Mouse (Mus musculus) right cerebral cortex, postnatal 10 days (tissue): Measurements from ENCODE around the gene Gm20683.
"Not testable (repeated sequence)": the region's sequence is repeated elsewhere in the genome, so short reads cannot be mapped to it uniquely, and the experiment has no call there.

Source experiments
- DNase-seq, 2 experiments: peaks; one replicate each; pipeline ENCODE4 v3.0.0; 2021; ENCODE audit warnings: low spot score in 2 of 2

Gm20683 gene

DNA sequence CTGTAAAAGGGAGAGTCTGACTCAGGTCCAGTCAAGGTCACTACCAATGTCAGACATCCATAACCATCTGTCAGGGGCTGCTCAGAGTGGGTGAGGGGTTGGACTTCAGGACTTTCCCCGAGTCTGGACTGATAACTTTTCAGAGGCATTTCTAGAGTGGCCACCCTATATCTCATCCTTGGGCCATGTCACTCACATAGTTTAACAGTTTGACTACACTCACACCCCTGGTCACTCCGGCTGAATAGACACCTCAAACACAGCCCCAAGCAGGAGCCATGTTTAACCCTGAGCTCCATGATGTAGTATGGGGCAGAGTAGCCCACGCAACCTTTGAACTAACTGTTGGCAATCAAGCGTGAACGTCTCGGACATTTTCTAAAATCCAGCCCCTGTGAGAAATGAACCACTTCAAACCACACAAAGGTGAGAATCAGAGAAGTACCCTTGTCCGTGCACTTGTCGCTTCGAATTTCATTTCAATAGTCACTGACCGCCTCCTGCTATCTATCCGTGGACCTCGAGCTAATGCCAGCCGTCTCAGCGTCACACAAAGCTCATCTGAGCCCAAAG is 32.7 kb upstream of the Gm20683 start:
- DNase-seq = no peak

- DNase-seq = no peak
Measured at GRCm38 (mm10) chr17:25873405-25874147, 32.0 kb upstream of the Gm20683 start.

DNA sequence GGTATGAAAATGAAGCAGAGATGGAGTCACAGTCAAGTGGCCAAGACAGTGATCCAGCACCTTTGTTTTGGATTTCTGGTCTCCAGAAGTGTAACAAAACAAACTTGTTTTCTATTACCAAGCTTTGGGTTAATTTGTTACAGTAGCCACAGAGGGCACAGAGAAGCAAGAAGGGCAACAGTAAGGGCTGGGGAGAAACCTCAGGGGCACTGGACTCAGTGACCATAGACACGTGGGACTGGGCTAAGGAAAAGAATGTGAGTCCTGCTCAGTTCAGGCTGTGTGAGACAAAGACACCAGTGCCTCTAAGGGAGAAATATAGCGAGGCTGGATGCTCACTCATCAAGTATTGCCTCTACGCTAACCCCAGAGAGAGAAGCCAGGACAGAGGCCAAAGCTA is 31.1 kb upstream of the Gm20683 start:
- no peak for DNase-seq

GRCm38 (mm10) chr17:25871566-25871965 is 30.0 kb upstream of the Gm20683 start:
- DNase-seq = not testable (repeated sequence)

GRCm38 (mm10) chr17:25869954-25870353 is 28.4 kb upstream of the Gm20683 start:
- no peak for DNase-seq

DNA sequence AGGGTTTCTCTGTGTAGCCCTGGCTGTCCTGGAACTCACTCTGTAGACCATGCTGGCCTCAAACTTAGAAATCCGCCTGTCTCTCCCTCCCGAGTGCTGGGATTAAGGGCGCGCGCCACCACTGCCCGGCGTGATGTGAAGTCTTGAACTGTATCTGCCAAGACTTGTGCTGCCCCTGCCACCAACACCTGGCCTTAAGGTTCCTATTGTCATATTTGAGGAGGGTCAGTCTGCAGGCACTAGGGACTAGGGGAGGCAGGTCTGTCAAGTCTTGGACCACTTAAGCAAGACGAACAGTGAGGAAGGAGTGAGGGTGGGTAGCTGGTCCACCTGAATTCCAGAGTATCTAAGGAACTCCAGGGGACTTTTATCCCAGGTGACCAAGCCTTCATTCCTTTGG is 27.9 kb upstream of the Gm20683 start:
- DNase-seq = no peak

- DNase-seq = peak; percentile 87 to 88
Measured at GRCm38 (mm10) chr17:25868601-25869191, 27.1 kb upstream of the Gm20683 start, which contains the start of gene Mcrip2. Mcrip2 (minus strand) TSS chr17:25868764.

DNA sequence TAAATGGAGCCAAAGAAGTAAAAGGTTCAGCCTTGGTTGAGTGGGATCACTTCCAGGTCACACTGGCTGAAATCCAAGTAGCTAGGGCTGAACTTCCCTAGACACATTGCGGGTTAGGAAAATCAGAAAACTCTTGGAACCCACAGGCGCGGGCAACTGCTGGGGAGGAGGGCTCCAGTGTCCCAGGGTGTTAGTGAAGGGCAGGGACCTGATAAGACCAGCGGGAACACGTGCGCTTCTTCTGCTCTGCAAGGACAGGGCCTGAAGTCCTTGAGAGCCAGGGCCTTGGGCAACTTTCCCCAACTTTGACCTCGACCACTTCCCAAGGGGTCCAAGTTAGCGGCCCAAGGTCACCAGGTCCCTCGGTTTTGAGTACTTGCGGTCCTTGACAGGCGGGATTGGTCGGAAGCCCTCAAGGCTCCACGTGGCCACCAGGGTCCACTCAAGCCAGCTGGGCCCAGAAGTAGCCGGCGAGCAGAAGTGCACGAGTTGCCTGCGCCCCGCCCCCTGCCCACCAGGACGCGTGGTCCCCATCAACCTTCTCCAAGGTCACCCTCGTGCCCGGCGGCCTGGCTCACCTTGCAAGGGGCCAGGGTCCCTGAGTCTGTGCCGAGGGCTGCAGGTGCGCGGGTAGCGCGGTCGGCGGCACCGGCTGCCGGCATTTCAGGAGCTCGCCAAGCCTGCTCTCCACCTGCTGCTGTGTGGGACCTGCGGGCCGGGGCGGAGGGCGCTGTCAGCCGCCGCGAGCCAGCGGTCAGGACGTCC is 26.5 kb upstream of the Gm20683 start:
- peak in 1 of 2 experiments; percentile 67 for DNase-seq

GRCm38 (mm10) chr17:25867509-25867835 is 25.9 kb upstream of the Gm20683 start:
- no peak for DNase-seq

DNA sequence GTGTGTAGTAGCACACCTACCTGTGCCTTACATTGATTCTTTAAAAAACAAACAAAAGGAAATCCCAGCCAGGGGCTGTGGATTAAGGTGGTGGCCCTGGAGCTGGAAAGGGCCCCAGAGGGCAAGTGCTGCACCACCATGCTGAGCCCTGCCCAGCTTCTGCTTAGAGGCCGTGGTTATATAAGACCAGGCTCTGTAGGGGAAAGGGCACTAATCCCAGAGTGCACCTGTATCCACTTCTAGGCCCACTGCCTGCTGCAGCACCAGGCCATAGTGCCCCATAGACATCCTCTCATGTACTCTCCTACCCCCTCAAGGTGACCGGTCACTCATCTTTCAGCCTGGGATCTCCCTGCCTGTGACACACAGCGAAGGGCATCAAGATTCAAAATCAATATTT is 24.6 kb upstream of the Gm20683 start:
- no peak for DNase-seq

DNA sequence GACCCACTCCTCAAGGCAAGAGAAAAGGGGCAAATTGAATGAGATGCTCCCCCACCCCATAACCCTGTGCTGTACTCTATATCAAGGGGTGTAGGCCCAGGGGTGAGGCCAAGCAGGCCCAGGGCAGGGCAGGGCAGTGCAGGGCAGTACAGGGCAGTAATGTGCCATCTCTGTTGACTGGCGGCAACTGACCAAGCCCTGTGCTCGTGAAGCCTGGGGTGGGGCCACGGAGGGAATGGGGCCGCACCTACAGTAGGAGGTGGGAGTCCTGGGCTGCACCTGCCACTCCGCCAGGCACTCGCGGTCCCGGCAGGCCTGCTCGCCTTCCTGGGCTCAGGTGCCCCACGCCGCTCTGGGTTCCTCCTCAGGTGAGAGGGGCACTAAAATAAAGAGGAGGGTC is 23.7 kb upstream of the Gm20683 start:
- DNase-seq = peak in 1 of 2 experiments; percentile 33

DNA sequence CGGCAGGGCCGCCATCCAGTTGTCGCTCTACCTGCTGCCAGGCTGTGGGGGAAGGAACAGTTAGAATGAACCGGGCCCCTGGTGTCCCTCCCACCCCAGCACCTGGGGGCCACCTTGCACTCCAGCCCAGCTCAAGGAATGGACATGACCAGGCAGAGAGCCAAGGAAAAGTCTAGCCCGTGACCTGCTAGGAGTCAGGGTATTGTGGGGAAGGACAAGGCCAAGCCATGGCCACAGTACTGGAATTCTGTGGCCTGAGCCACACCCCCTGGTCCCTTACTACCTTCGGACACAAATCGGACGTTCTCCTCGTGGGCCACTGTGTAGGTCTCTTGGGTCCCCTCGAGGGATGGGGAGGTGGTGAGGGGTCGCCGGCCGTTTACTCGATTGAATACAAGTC is 22.7 kb upstream of the Gm20683 start:
- no peak for DNase-seq

DNA sequence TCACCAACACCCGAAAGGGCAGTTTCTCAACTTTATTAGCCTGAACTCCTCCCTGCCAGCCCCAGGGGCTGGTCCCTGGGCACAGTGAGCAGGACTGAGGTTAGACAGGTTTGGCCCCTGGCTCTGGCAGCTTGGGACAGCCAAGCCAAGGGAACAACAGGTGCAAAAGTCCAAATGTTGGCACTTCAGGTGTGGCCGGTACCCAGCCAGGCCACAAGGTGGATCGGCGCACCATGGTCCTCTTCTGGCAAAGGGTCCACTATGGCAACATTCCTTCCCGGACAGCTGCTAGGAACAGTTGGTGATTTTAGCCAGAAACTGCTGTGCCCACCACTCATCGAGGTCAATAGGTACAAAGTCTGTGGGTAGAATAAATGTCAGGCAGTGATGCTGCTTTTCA is 22.1 kb upstream of the Gm20683 start:
- DNase-seq = no peak

GRCm38 (mm10) chr17:25861704-25862612 is 20.4 kb upstream of the Gm20683 start:
- DNase-seq = no peak

- DNase-seq = peak; percentile 95 to 96
Measured at GRCm38 (mm10) chr17:25860832-25861703, 19.5 kb upstream of the Gm20683 start, which contains the start of gene Wdr90. Wdr90 (minus strand) TSS chr17:25861501.

GRCm38 (mm10) chr17:25860229-25860628 is 18.7 kb upstream of the Gm20683 start:
- no peak for DNase-seq

DNA sequence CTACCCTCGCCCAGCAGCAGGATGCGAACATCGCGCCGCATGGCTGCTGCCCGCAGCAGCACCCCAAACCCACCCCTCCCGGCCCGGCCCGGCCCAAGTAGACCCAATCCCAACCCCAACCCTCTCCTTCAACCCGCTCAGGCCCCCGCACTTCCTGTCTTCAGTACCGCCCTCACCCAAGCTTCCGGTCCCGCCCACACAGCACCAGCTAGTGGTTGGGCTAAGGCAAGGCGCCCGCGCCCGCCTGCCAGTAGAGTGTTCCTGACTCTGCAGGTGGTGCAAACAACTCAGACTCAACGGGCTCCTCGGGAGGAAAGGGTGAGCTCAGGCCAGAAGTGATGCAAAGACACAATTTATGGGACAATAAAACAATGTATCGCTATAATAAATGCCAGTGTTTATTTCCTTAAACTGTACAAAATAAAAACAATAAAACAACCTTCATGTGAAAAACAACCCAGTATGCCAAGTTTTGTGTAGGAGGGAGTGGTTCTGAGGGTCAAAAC is 2.9 kb upstream of the Gm20683 start, which contains the start of gene Rhot2:
Rhot2 (minus strand) TSS at position 456 of the 506 bp plus-strand sequence.
- peak; percentile 97 to 98 for DNase-seq

DNA sequence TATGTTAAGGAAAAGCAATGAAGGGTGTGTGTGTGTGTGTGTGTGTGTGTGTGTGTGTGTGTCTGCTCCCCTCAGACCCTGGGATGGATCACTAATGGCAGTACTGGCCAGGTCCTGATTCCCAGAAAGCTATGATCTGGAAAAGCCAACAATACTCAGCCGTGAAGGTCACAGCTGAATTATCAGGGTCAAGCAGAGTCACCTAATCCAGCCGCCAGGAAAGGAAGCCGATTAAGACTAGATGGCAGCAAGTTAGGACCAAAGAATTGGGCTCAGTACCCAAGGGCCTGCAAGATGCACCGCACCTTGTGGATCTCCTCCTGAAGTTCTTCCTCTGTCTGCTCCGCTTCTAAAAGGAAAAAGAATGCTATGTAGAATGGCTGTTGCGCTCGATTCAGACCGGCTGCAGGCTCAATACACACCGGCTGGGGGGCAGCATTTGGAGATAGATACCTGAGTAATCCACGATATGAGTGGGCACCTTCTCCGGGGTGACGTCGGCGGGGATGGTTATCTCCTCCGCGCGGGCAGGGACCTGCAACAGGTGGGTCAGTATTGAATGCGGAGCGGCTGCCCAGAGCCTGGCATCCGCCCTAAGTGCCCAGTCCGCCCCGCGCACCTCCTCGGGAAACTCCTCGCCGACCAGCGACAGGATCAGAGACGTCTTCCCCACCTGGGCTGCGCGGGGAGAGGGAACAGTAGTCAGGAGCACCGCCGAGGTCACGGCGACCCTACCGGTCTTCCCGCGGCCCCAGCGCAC is 2.3 kb upstream of the Gm20683 start:
- DNase-seq = no peak

DNA sequence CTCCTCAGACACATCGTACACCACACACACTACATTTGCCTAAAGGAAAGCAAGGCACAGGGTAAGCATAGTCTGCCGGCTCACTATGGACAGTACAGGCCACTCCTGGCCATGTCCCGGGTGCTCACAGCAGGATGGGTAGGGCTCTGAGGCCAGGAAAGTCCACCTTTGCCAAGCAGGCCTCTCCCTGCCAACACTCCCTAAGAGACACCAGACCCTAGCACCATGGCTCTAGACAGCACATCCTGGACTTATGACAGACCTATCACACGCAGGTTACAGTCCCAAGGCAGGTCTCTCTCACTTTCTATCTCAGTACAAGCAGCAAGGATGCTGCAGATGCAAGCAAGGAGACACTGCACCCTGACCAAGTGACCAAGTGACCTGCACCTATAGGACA is 1.6 kb upstream of the Gm20683 start:
- DNase-seq = no peak
